Mouse (Mus musculus): ENCODE data around the gene Nup160. TPM values are rescaled to one million over a fixed set of nuclear protein-coding genes. Genes with fewer than 3 reads are reported as not detected.

Gene Nup160
- 24.0 and 28.5 TPM in 2 replicates for polyA plus RNA-seq (2014; fragmentation: Nextera tagmentation; extraction: Ambion mirVana)

DNA sequence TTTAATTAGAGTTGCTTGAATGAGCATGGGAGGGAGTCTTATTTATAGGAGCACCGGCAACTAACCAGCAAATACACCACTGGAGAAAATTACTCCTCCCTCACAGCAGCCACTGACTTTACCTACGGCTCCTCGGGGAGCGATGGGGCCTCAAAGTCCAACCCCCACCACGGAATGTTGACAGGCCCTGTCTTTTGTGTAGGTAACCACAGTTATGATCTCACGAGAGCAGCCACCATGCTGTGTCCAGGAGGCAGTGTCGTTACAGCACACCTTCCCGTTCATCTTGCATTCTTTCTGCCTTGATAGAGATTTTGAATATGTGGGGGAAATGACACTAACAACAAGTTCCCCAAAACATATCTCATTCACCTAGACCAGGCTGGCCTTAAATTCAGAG, at the start of gene Nup160:
Nup160 (plus strand) TSS at position 209 of the 400 bp plus-strand sequence.
- H3K27me3 ChIP-seq (ENCODE audit: control insufficient read depth, insufficient read depth, low read length) = no peaks in the 10 kb centered on the region
- no peak within 1 kb of the TSS for H3K9ac ChIP-seq (ENCODE audit: low read length)
- H3K4me1 ChIP-seq (ENCODE audit: control insufficient read depth in 2 of 2, insufficient read depth in 2 of 2, low read length in 2 of 2) = peaks cover 0 to 8% of the 10 kb centered on the region in 2 experiments; a peak in 2 of 4 replicates
- WGBS = 81% methylated on average over 8 of the region's 8 CpGs
- ATAC-seq (ENCODE audit: insufficient number of reproducible peaks, insufficient read depth, low FRiP score, low read depth) = no peak
- H3K4me3 ChIP-seq (ENCODE audit: control insufficient read depth in 1 of 2, insufficient read depth in 1 of 2, low read depth in 1 of 2, low read length in 2 of 2) = no peak within 1 kb of the TSS
- H3K36me3 ChIP-seq (ENCODE audit: control insufficient read depth, insufficient read depth, low read length) = peaks cover 11% of the 10 kb centered on the region; the same call in 1 of the 2 replicates
- H3K27ac ChIP-seq (replicated peaks in 1 of 2; ENCODE audit: control insufficient read depth in 1 of 2, insufficient read depth in 1 of 2, low read depth in 2 of 2, low read length in 2 of 2) = no peak within 1 kb of the TSS
- no peak within 1 kb of the TSS for H3K4me2 ChIP-seq (ENCODE audit: low read length)
- no peaks in the 10 kb centered on the region for H3K9me3 ChIP-seq (ENCODE audit: control insufficient read depth, low read length)

GRCm38 (mm10) chr2:90628261-90628660, 48.8 kb upstream of the Nup160 start:
- ATAC-seq (ENCODE audit: insufficient number of reproducible peaks, insufficient read depth, low FRiP score, low read depth) = no peak
- 83% methylated on average over 5 of the region's 5 CpGs for WGBS
- H3K27ac ChIP-seq (replicated peaks in 1 of 2; ENCODE audit: control insufficient read depth in 1 of 2, insufficient read depth in 1 of 2, low read depth in 2 of 2, low read length in 2 of 2) = no peak overlapping the region

DNA sequence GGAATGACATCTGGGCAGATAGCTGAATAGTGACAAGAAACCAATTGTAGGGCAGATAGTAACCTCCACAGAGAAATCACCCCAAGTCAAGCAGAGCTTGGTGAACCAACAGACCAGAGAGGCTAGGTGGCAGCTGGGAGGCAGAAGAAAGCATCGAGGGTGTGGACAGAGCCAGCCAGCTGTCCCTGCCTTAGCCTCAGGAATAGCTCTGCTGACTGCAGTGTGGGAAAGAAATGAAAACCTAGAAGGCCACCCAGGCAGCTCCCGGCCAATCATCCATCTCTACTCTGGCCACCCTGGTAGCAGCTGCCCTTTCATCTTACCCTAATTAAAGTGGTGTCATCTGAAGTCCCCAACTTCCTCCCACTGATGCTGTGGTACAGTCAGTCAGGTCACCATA, 47.5 kb upstream of the Nup160 start:
- 62% methylated on average over 2 of the region's 2 CpGs for WGBS
- Histone ChIP-seq H3K9ac (ENCODE audit: low read length) (no peak overlapping the region), H3K27ac (replicated peaks in 1 of 2; ENCODE audit: control insufficient read depth in 1 of 2, insufficient read depth in 1 of 2, low read depth in 2 of 2, low read length in 2 of 2) (no peak overlapping the region), H3K36me3 (ENCODE audit: control insufficient read depth, insufficient read depth, low read length) (no peaks in the 10 kb centered on the region), H3K4me2 (ENCODE audit: low read length) (no peak overlapping the region), H3K4me3 (ENCODE audit: control insufficient read depth in 1 of 2, insufficient read depth in 1 of 2, low read depth in 1 of 2, low read length in 2 of 2) (no peak overlapping the region), H3K9me3 (ENCODE audit: control insufficient read depth, low read length) (no peaks in the 10 kb centered on the region), H3K27me3 (ENCODE audit: control insufficient read depth, insufficient read depth, low read length) (no peaks in the 10 kb centered on the region), H3K4me1 (ENCODE audit: control insufficient read depth in 2 of 2, insufficient read depth in 2 of 2, low read length in 2 of 2) (no peaks in the 10 kb centered on the region)
- no peak for ATAC-seq (ENCODE audit: insufficient number of reproducible peaks, insufficient read depth, low FRiP score, low read depth)

More at GRCm38 (mm10) chr2:90628261-90628660, 48.8 kb upstream of the Nup160 start:
- Histone ChIP-seq H3K4me1 (ENCODE audit: control insufficient read depth in 2 of 2, insufficient read depth in 2 of 2, low read length in 2 of 2) (no peaks in the 10 kb centered on the region), H3K27me3 (ENCODE audit: control insufficient read depth, insufficient read depth, low read length) (no peaks in the 10 kb centered on the region), H3K36me3 (ENCODE audit: control insufficient read depth, insufficient read depth, low read length) (no peaks in the 10 kb centered on the region), H3K9ac (ENCODE audit: low read length) (no peak overlapping the region), H3K9me3 (ENCODE audit: control insufficient read depth, low read length) (no peaks in the 10 kb centered on the region), H3K4me3 (ENCODE audit: control insufficient read depth in 1 of 2, insufficient read depth in 1 of 2, low read depth in 1 of 2, low read length in 2 of 2) (no peak overlapping the region), H3K4me2 (ENCODE audit: low read length) (no peak overlapping the region)

DNA sequence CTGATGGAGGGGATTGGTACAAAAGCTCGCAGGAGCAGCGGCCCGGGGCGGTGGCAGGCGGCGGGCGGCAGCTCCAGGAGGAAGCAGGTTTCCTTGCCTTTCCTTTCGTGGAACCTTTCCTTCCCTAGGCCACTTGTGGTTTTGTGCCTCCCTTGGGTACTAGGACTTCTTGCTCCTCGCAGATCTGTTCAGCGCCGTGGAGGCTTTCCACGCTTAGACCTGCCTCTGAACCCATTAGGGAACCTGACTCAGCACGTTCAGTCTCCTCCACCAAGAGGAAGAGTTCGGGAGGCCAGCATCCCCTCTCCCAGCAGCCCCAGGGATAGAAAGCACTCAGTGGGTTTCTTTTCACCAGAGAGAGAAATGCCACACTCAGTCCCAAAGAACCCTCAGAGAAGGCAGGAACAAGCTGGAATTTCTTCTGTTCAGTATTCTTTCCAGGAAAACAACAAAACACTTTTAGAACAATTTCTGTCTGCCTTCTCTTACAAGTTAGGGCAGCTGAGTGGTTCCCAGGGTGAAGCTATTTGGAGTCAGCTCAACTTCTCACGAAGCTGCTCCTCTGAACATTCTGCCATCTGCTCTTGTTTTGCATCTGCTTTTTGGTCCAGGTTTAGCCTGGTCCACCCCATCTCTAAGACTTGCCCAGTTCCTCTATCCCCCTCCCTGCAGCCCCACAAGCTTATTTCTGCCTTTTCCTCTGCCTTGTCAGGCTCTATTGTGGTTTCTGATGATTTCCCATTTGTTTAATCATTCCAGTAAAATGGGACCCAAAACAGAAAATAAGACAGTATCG, 44.9 kb upstream of the Nup160 start:
- ATAC-seq (ENCODE audit: insufficient number of reproducible peaks, insufficient read depth, low FRiP score, low read depth) = no peak
- H3K4me2 ChIP-seq (ENCODE audit: low read length) = no peak overlapping the region
- no peak overlapping the region for H3K4me3 ChIP-seq (ENCODE audit: control insufficient read depth in 1 of 2, insufficient read depth in 1 of 2, low read depth in 1 of 2, low read length in 2 of 2)
- H3K9me3 ChIP-seq (ENCODE audit: control insufficient read depth, low read length) = no peaks in the 10 kb centered on the region
- H3K27me3 ChIP-seq (ENCODE audit: control insufficient read depth, insufficient read depth, low read length) = no peaks in the 10 kb centered on the region
- H3K9ac ChIP-seq (ENCODE audit: low read length) = no peak overlapping the region
- WGBS = 69% methylated on average over 16 of the region's 16 CpGs
- no peaks in the 10 kb centered on the region for H3K36me3 ChIP-seq (ENCODE audit: control insufficient read depth, insufficient read depth, low read length)
- H3K4me1 ChIP-seq (ENCODE audit: control insufficient read depth in 2 of 2, insufficient read depth in 2 of 2, low read length in 2 of 2) = no peaks in the 10 kb centered on the region
- no peak overlapping the region for H3K27ac ChIP-seq (replicated peaks in 1 of 2; ENCODE audit: control insufficient read depth in 1 of 2, insufficient read depth in 1 of 2, low read depth in 2 of 2, low read length in 2 of 2)

DNA sequence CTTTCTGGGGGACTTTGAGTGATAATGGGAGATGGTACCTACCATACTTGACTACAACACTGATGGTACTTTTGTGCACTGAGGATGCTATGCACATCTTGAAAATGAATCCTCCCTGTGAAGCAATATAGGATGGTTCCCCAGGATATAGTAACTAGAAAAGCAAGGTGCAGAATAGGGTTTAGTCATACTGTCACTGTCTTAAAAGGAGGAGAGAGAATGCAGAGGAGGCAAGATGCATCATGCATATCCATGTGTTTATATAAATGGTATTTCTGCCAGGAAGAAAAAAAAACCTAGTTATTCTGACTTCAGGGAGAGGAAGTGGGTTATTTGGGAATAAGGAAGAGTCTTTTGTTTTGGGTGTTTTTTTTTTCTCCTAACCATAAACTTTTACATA, 42.3 kb upstream of the Nup160 start:
- Histone ChIP-seq H3K4me1 (ENCODE audit: control insufficient read depth in 2 of 2, insufficient read depth in 2 of 2, low read length in 2 of 2) (peaks cover 3 to 4% of the 10 kb centered on the region in 2 experiments; a peak in 1 of 4 replicates), H3K4me2 (ENCODE audit: low read length) (no peak overlapping the region), H3K27me3 (ENCODE audit: control insufficient read depth, insufficient read depth, low read length) (no peaks in the 10 kb centered on the region), H3K27ac (replicated peaks in 1 of 2; ENCODE audit: control insufficient read depth in 1 of 2, insufficient read depth in 1 of 2, low read depth in 2 of 2, low read length in 2 of 2) (no peak overlapping the region), H3K4me3 (ENCODE audit: control insufficient read depth in 1 of 2, insufficient read depth in 1 of 2, low read depth in 1 of 2, low read length in 2 of 2) (no peak overlapping the region), H3K36me3 (ENCODE audit: control insufficient read depth, insufficient read depth, low read length) (no peaks in the 10 kb centered on the region), H3K9me3 (ENCODE audit: control insufficient read depth, low read length) (no peaks in the 10 kb centered on the region), H3K9ac (ENCODE audit: low read length) (no peak overlapping the region)
- no peak for ATAC-seq (ENCODE audit: insufficient number of reproducible peaks, insufficient read depth, low FRiP score, low read depth)

DNA sequence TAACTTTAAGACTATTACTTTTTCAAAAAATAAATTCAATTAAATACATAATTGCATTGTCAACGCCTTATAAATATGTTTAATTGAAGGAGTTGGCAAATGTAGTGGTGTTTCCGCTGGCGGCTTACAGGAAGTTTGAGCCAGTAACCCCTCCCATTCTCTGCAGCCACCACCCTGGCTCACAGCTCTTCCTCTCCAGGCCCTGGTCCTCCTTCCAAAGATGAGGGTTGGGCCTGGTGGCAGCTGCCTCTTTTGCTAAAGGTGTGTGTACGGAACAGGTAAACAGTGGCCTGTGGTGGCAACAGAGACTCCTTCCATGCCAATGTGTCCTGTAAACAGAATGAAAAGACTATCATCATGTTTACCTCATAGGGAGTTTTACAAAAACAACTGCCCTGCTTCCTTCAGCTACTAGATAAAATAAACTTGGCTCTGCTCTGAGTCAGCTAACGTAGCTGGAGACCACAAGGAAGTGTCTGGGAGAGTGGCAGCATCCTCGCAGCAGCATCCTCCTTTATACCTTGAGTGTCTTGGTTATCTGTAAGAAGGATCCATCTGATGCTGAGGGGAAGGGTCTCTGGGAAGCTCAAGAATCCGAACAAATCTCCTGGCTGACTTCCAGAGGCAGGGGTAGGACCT, 41.8 kb upstream of the Nup160 start:
- H3K4me1 ChIP-seq (ENCODE audit: control insufficient read depth in 2 of 2, insufficient read depth in 2 of 2, low read length in 2 of 2) = peaks cover 3 to 9% of the 10 kb centered on the region in 2 experiments; a peak in 2 of 4 replicates
- 59% methylated on average over 7 of the region's 7 CpGs for WGBS
- no peak overlapping the region for H3K4me2 ChIP-seq (ENCODE audit: low read length)
- H3K9ac ChIP-seq (ENCODE audit: low read length) = no peak overlapping the region
- no peak for ATAC-seq (ENCODE audit: insufficient number of reproducible peaks, insufficient read depth, low FRiP score, low read depth)
- H3K27ac ChIP-seq (replicated peaks in 1 of 2; ENCODE audit: control insufficient read depth in 1 of 2, insufficient read depth in 1 of 2, low read depth in 2 of 2, low read length in 2 of 2) = no peak overlapping the region
- H3K4me3 ChIP-seq (ENCODE audit: control insufficient read depth in 1 of 2, insufficient read depth in 1 of 2, low read depth in 1 of 2, low read length in 2 of 2) = no peak overlapping the region
- H3K36me3 ChIP-seq (ENCODE audit: control insufficient read depth, insufficient read depth, low read length) = no peaks in the 10 kb centered on the region
- H3K9me3 ChIP-seq (ENCODE audit: control insufficient read depth, low read length) = no peaks in the 10 kb centered on the region
- H3K27me3 ChIP-seq (ENCODE audit: control insufficient read depth, insufficient read depth, low read length) = no peaks in the 10 kb centered on the region

DNA sequence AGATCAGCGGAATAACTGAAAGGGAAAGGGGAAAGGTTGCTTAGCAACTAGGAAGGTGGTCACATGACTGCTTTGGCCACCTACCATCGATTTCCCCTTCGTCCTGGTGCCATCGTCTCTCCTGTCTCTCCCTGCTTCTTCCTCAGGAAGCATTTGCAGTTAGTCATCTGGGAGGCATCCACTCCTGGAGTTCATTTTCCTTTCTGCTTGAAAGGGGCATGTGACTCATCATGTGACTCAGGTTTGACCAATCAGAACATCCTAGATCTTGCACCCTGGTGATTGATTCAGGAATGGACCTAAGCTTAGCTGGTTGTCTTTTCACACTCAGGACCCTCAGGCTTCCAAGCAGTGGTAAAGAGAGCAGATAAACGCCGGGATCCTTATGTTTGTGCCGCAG, 40.2 kb upstream of the Nup160 start:
- Histone ChIP-seq H3K4me1 (ENCODE audit: control insufficient read depth in 2 of 2, insufficient read depth in 2 of 2, low read length in 2 of 2) (peaks cover 7 to 11% of the 10 kb centered on the region in 2 experiments; a peak in 2 of 4 replicates), H3K27ac (replicated peaks in 1 of 2; ENCODE audit: control insufficient read depth in 1 of 2, insufficient read depth in 1 of 2, low read depth in 2 of 2, low read length in 2 of 2) (no peak overlapping the region), H3K9ac (ENCODE audit: low read length) (no peak overlapping the region), H3K9me3 (ENCODE audit: control insufficient read depth, low read length) (no peaks in the 10 kb centered on the region), H3K27me3 (ENCODE audit: control insufficient read depth, insufficient read depth, low read length) (no peaks in the 10 kb centered on the region), H3K4me3 (ENCODE audit: control insufficient read depth in 1 of 2, insufficient read depth in 1 of 2, low read depth in 1 of 2, low read length in 2 of 2) (no peak overlapping the region), H3K4me2 (ENCODE audit: low read length) (no peak overlapping the region), H3K36me3 (ENCODE audit: control insufficient read depth, insufficient read depth, low read length) (no peaks in the 10 kb centered on the region)
- no peak for ATAC-seq (ENCODE audit: insufficient number of reproducible peaks, insufficient read depth, low FRiP score, low read depth)
- WGBS = 79% methylated on average over 7 of the region's 7 CpGs

Data from heart, embryonic 14.5 days (tissue).